Mouse (Mus musculus) urinary bladder, postnatal 4 days (tissue): Measurements from ENCODE around the gene Vmn1r40.
A peak's percentile ranks its signal among the peaks of the same experiment; 100 is the strongest.

Experiments used
- DNase-seq, 2 experiments: peaks; one replicate each; pipeline ENCODE4 v3.0.0; 2021 to 2022; ENCODE audit warnings: low spot score in 2 of 2

The Vmn1r40 gene

GRCm38 (mm10) chr6:89707240-89707639 is at the start of gene Vmn1r40:
Gene Vmn1r40 (plus strand): TSS chr6:89707540.
- no peak for DNase-seq

DNA sequence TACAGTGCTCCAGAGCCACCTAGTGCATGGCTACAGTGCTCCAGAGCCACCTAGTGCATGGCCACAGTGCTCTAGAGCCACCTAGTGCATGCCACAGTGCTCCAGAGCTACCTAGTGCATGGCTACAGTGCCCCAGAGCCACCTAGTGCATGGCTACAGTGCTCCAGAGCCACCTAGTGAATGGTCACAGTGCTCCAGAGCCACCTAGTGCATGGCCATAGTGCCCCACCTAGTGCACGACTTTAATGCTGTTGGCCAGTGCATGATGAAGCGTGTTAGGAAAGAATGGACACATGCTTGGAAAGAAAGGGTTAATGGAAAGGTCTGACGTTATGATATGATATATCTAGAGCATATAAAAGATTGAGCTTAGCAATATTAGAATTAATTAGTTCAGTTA is 49.0 kb upstream of the Vmn1r40 start:
- DNase-seq: no peak

GRCm38 (mm10) chr6:89658931-89659330 is 48.4 kb upstream of the Vmn1r40 start:
- no peak for DNase-seq

DNA sequence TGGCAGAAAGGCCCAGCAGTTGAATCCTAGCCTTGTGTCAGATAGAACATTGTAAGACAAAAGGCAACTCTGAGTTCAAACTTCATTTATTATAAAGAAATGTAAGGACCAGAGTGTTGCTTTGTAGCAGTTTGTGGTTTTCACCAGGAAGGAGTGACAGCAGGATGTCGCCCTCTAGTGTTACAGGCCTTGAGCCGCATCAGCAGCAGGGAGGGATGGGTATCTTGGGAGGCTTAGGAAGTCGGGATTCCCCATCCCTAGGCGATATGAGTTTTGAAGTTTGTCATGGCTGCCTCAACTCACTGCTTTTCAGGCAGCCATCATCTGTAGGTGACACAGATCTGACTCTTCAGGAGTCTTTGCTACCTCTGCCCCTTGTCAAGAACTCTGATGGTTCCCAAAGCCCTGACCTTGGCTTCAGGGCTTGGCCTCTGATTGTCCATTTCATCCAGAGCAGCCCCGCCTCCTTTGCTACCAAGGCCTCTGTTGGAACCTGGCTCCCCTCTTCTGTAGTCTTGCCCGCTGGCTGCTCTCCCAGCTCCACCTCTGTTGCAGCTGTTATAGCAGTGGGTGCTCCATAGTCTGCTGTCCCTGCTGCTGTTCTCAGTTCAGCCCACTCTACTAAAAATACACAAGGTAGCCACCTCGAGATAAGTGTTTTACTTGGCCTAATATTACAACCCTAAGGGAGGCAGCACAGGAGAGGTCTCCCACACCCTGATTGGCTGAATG is 47.5 kb upstream of the Vmn1r40 start:
- DNase-seq: no peak

DNA sequence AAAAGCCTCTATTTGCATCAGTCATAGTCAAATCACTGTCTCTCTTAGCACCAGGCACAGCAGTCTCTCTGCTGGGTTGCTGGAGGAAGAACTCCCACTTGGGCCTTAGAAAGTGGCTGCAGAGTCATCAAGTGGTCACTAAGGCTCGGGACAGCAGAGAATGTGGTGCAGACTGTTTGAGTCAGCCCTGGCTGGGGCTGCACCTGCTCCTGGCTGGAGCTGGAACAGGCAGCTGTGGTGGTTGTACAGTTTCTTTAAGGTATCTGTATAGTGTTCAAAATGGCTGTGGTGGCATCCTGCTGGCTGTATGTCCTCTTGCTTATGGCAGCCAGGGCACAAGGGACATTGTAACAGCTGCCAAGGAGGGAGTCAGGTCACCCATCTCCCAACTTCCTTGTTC is 46.9 kb upstream of the Vmn1r40 start:
- no peak for DNase-seq

DNA sequence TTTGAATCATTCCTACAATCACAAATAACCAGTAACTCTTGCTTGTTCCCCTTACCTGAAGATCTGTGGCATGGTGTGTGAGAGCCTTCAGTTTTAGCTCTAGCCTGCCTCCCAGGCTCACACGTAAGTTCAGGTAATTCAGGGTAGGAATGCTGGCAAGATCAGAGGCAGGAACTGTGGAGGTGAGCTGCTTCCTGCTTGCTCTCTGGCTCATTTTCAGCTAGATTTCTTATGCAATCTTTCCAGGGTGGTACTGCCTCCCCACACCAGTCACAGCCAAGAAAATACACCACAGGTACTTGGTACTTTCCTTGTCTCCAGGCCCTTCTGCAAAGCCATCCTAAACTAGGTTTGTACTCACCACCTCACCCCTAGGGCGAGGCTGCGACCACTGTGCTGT is 44.8 kb upstream of the Vmn1r40 start:
- DNase-seq: peak in 1 of 2 experiments; percentile 44

- DNase-seq: no peak
Measured at GRCm38 (mm10) chr6:89665155-89665554, 42.2 kb upstream of the Vmn1r40 start.

- DNase-seq: no peak
Measured at GRCm38 (mm10) chr6:89665667-89666066, 41.7 kb upstream of the Vmn1r40 start.

DNA sequence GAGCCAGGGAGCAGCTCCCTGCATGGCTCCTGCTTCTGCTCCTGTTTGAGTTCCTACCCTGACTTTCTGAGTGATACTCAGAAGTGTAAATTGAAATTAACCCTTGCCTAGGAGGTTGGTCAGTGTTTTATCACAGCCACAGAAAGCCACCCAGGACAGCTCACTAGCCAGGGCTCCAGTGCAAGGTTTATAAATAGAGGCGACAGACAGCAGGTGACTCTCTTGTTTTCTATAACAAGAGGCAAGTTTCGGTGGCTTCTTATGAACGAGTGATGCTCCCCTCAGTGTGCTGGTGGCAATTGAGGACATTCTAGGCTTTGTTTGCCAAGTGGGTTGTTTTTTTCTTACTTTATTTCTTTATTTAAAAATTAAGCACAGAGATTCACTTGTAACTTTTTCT is 40.4 kb upstream of the Vmn1r40 start:
- DNase-seq: no peak

DNA sequence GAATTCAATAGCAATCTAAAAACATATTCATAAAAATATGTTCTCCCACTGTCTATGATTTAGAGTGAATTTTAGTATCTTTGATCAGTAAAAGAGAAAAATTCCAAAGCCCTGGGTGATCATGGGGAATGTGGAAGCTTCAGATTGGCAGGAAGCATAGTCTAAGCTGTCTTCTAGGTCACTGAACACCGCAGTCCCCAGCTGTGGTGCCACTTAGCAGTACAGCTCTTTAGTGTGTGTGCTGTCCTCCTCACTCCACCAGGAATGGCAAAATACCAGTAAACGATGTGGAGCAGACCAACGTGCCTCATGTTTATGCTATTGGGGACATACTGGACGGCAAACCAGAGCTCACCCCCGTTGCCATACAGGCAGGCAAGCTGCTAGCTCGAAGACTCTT is 37.8 kb upstream of the Vmn1r40 start:
- DNase-seq: no peak

DNA sequence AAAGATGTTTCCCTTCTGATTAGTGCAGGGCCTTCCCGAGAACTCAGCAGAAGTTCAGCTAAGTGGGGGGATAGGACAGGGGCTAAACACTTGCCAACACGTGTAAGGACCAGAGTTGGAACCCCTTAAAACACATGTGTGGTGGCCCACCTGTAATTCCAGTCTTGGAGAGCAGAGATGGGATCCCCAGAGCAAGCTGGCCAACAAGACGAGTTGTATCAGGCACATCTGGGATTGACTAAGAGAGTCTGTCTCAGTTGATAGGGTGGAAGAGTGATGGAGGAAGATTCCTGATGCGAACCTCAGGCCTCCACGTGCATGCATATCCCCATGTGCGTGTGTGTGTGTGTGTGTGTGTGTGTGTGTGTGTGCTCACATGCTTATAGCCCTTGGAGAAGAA is 35.9 kb upstream of the Vmn1r40 start:
- no peak for DNase-seq

GRCm38 (mm10) chr6:89672641-89673040 is 34.7 kb upstream of the Vmn1r40 start:
- DNase-seq: no peak

- no peak for DNase-seq
Measured at GRCm38 (mm10) chr6:89673135-89673780, 34.1 kb upstream of the Vmn1r40 start.

DNA sequence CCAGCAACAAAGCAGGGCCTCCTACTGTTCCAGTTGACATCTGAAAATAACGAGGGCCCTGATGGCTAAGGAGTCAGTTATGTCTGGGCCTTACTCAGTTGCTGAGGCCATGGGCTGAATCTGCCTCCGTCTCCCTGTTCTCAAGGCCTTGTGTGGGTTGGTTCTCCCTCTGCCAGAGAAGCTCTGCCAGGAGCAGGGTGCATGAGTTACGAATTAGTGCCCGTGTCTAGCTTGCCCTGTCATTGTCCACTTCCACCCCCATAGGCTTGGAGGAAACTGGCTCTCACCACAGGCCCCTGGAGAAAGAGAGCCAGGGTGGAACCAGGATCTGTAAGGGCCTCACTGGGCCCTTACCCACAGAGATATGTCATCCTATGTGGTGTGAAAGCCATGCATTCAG is 28.8 kb upstream of the Vmn1r40 start:
- no peak for DNase-seq

GRCm38 (mm10) chr6:89679291-89679835 is 28.0 kb upstream of the Vmn1r40 start:
- peak; percentile 47 to 75 for DNase-seq

- peak; percentile 72 to 86 for DNase-seq
Measured at GRCm38 (mm10) chr6:89680155-89680554, 27.2 kb upstream of the Vmn1r40 start.

DNA sequence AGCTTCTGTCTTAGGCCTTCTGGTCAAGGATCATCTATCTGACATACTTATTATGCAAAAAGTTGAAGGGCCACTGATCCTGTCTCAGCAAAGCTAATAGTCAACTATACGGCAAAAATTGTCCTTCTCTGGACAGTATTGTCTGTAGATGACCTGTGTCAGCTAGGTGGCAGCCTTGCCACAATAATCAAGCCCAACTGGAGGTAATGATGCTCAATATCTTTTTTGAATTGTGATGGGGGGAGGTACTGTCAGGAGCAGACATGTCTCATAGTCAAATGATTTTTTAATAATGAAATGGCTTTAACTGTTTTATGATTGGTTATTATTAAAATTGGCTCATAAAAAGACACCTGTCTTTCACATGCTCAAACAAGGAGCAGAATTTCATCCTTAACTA is 23.1 kb upstream of the Vmn1r40 start:
- DNase-seq: no peak

DNA sequence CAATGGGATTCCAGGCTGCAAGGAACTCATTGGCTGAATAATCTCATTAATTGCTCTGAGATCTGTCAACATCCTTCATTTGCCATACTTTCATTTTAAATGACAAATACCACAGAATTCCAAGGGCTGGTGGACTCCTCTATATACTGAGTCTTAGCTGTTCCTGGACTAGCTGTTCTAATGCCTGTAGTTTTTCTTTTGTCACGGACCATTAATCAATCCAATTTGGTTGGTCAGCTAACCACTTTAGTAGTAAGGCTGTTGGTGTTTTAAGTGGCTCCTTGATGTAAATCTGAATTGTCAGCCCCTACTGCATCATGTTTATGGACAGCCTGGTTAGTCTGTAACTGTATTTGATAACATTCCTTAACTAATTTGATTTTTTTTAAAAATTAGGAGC is 20.2 kb upstream of the Vmn1r40 start:
- DNase-seq: no peak

DNA sequence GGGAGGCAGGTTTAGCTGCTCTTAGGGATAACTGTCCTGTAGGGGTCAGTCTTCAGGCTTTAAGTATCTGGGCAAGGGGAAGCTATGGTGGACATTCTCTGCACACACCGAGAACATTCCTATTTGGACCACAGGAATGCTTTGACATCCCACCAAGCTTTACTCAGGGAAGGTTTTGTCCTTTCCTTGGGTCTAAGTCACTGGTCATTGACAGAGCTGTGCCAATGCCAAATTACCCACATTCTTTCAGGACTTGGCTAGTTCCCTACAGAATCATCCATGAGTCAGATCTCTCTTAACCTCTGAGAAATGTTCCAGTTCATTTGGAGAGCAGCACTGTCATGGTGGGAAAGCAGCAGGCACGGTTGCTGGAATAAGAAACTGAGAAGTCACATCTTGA is 716 bp upstream of the Vmn1r40 start:
- no peak for DNase-seq

- DNase-seq: no peak
Measured at GRCm38 (mm10) chr6:89718051-89718450, 10.7 kb downstream of the Vmn1r40 start.

DNA sequence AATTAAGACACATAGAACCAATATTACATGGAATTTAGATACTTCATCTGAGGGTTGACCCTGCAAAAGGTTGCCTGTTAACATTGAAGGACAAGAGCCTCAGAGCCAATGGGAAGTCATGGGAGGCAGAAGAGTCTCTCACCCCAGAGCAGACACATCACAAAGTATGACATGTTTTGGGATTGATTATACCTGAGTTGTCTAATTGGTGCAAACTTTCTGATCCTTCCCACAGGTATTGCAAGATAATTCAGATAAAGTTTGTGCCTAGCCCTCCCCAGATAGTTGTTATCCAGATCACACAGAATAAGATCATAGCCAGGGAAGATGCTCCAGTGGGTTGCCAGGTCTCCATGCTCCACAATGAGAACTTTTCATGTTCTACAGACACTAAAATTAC is 33.1 kb downstream of the Vmn1r40 start, which contains the start of gene Vmn1r41:
Gene Vmn1r41, plus strand, starts transcription at position 301 of the 400 bp plus-strand sequence.
- DNase-seq: no peak

GRCm38 (mm10) chr6:89742811-89743210 is 35.5 kb downstream of the Vmn1r40 start:
- no peak for DNase-seq
